Mouse (Mus musculus) kidney, adult 8-10 months (tissue): Measurements from ENCODE around the gene Irak4.

Experiments
- DNase-seq, 2 experiments: peaks; one replicate each; pipeline ENCODE4 v3.0.0; 2022

Irak4 gene

DNA sequence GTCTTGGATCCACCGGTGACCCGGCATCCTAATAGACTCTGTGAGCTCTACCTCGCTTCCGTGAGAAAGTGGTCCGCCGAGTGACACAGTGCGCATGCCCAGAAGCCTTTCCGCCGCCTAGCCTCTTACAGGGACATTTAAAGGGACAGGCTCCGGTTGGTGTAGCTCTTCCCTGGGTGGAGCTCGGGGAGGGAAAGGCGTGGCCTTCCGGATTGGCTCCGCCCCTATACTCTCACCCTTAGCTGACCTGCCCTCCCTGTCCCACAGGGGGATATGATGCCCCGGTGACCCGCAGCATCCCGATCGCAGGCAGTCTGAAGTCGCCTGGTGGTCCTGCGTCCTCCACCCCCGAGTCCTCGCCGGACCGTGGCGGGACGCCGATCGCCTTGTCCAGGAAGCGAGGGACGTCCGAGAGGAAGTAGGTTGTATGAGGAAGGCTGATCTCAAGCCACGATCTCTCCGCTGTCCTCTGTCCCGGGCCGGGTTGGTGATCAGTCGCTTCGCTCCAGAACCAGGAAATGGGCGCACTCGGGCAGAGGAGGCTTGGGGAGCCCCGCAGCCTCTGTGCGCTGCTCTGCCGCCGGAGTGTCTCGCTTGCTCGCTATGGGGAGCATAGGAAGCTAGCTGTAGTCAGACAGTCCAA is at the start of gene Irak4, which contains the start of gene Pus7l:
Gene Irak4 (plus strand): TSS at position 235 of the 643 bp plus-strand sequence.
Gene Pus7l (minus strand): TSS at position 139 of the 643 bp plus-strand sequence.
- DNase-seq = peak; percentile 96

DNA sequence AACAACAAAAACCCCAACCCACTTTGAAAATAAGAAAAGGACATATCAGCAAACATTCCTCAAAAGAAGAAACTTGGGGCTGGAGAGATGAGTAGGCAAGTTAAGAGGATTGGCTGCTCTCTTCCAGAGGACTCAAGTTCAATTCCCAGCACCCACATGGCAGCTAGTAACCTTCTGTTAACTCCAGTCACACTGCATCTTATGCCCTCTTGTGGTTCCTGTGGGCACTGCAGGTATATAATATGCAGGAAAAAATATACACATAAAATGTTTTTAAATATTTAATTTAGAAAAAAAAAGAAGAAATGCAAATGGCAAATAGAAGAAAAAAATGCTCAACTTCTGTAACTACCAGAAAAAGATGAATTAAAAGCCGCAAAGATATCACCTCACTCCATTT is 49.0 kb upstream of the Irak4 start:
- no peak for DNase-seq

DNA sequence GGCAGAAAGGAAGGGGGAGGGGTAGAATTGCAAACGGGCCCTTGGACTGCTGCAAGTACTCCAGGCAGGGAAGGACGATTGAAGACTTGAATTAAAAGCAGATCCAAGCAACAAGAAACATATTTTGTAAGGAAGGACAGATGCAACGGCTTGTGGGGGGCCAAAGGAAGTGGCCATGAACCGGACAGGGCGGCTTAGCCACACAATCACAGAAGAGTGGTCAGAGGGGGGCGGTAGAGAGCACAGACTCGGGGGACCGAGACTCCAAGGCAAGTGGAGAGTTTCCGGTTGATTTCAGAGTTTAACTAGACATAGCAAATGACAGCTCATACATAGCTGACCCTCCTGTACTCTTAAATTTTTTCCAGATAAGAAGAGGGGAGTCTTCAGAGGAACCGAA is 47.5 kb upstream of the Irak4 start:
- no peak for DNase-seq

DNA sequence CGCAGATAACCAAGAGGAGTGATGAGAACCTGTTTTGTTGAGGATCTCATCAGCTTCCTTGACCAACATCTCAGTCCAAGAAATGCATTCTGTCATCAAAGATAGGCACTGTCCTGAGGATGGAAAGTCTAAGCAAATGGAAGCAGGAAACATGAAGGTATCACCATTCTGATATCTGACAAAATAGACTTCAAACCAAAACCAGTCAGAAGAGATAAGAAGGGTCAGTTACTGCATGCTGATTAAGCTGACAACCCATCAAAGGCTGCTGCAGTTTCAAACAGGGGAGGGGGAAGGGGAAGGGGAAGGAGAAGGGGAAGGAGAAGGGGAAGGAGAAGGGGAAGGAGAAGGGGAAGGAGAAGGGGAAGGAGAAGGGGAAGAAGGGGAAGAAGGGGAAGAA is 44.2 kb upstream of the Irak4 start:
- DNase-seq = no peak

DNA sequence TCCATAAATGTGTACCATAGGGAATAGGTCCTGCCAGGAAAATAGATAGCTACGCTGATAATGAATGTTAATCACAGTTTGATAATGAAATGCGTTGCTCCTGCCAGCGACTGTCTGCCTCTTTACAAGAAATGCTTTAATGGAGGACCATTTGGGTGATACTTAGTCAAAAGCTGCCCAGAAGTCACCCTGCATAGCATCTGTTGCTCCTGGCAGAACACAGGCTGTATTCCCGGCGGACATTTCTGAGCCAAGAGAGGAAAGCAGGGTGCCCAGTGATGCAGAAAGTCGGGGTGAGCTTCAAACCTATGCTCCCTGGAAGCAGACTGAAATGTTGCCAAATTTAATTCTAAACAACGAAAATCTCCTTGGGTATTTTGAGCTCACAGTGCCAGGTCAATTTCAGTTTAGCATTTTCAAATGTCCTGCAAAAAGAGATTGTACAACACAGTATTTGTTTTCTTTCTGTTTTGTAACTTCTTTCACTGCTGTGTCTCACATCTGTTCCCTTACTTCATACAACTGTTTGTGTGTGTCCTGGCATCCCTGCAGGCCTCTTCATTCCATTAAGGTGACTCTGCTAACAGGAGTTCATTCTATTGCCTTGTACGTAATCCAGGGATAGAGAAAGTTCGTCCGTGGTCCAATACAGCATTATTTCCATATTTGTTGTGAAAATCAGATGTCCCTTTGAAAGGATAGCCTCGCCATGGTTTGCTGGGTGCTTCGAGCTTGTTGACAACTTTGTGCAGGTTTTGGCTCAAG is 39.8 kb upstream of the Irak4 start:
- no peak for DNase-seq

DNA sequence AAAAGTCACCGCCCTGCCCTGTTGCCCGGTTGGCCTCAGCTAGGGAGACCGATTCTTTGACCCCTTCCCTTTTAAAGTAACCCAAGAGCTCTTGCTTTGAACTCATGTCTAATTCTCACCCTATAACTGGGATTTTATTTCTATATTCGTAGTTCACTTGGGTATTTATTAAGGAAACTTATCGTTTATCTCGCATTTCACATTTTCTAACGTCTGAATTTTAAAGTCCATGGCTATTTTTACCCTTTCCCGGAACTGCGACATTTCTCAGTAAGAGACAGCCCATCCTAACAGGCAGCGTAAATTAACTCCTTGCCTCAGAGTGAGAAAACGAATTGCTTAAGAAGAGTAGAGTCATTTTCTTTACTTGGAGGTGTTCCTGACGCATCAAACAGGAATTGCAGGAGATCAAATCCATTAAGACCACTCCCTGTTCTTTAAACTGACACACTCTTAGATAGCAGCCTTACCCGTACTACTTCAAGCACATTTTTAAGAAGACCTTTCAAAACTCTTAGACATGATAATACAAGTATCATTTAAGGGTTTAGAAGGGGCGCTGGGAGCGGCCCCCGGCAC is 25.4 kb upstream of the Irak4 start:
- DNase-seq = no peak

DNA sequence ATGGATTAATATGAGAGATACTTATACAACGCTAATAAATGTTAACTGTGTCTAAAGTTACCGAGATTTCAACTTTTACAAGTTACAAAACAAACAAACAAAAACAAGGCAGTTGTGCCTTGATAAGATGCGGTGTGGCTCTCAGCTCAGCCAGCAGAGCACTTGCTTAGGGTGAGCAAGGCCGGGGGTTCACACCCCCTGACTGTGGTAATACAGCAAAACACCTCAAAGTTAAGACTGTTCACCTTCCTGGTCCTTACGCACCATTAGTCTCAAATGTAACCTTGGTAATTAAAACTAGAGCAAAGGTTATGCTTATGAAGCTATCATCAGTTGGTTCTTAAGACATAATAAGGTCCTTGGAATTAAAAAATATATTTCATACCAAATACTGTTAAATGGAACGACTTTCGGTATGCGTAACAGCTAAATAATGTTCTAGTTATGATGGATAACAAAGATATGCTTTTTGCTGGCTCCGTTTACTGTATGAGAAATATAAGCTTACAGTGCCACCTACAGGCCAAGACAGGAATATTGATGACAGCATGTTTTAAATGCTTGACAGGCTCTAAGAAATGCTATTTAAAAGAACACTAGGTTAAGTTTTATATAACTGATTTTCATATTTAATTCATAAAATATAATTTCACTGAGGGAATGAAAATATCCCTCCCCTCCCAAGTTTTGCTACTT is 23.1 kb upstream of the Irak4 start:
- peak in 1 of 2 experiments; percentile 19 for DNase-seq

DNA sequence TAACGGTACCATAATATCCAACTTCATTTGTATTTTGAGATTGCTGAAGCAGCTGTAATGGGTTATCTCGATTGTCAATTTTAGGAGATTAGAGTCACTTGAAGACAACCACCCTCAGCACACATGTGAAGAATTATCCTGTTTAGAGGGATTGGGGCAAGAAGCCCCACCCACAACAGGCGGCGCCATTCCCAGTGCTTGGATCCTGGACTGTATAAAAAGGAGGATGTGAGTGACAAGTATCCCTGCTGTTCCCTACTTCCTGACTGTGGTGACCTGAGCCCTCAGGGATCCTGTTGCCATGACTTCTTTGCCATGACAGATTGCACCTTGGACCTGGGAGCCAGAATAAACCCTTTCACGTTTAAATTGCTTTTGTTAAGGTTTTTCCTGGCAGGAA is 22.5 kb upstream of the Irak4 start:
- no peak for DNase-seq

DNA sequence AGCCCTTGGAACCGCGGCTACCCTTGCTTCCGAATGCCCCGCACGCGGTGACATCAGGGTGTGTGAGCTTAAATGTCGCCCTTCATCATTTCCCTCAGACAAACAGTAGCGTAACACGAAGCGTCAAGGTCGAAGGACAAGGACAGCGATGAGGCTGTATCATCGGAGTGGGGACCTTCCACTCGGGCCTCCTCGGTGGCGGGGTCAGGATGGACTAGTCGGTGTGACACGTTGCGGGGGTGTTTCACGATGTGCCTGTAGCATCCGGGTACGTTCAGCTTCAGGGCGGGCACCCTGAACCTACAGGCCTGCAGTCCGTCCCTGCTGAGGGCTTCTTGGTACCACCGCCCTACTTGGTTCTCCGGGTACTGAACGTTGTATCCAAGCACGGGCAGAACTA is 20.2 kb upstream of the Irak4 start:
- DNase-seq = no peak

DNA sequence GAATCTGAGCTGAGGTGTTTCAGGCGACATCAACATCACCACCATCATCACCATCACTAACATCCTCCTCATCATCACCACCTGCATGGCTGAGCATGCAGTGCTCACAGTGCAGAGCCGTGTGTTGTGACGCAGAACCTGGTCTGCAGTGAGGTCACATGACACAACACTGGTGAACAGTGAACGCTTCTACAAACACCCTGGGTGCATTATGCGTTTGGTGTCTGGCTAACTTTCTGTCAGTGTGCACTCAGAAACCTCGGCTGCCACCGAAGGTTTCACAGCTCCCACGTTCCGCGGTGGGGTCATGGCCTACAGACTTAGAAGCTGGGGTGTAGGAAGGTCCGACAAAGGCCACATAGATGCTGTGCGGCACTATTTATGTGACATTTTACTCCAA is 18.5 kb upstream of the Irak4 start:
- no peak for DNase-seq

DNA sequence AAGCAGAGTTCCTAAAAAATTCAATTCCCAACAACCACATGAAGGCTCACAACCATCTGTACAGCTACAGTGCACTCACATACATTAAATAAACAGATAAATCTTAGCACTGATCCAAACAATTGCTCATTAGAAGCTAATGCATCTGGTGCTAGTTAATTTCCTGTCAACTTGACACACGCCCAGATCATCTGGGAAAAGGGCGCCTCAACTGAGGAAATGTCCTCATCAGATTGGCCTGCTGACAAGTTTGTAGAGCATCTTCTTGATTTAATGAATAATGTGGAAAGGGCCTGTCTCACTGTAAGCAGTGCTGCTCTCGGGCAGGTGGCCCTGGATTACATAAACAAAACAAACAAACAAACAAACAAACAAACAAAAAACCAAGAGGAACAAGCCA is 12.9 kb upstream of the Irak4 start:
- no peak for DNase-seq

DNA sequence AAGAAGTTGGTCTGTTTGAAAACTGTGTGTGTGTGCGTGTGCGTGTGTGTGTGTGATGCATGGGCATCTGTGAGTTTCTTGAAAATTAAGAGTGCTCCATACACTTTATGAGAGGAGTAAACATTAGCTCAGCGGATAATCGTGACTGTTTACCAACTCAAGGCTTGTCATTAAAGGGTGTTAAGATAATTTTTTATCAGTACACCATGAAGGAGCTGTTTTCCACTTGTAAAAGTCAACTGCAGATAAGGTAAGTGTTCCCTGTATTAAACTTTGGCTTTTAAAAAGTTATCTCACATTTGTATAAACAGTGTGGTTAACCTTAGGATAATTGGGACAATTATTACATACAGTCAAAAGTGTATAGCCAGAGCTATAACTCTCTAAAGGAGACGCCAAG is 11.1 kb upstream of the Irak4 start:
- no peak for DNase-seq

DNA sequence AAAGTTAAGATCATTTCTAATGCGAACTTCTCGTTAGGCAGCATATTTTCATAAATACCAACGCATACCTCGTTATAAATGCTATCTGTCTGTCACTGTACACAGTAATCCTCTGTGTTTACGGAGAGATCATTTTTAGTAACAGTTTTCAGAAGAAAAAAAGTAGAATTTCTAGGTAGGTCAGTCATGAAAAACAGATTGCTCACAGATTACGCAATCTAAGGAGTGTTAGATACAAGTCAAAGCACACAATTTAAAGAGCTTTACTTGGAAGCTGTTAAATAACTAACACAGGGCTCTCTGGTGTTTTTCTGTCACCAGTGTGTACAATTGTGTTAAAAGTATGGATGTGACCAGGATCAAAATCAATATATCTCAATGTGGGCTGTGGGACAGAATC is 10.5 kb upstream of the Irak4 start:
- no peak for DNase-seq

DNA sequence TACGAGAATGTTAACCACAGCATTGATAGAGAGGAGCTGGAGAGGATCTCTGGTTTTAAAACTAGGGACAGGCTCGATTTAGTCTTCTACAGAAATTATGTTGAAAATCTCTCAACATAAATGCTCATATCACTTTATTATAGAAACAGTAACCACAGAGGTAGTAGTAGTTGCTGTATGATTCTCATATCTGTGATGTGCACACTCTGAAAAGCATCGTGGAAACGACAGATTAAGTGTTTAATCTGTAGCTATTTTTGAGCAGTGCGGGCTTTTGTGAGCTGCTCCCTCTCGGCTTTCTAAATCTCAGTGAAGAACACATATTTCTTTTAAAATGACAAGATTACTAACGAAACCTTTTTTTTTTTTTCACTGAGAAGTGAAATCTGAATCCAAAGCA is 7.9 kb upstream of the Irak4 start:
- DNase-seq = no peak

DNA sequence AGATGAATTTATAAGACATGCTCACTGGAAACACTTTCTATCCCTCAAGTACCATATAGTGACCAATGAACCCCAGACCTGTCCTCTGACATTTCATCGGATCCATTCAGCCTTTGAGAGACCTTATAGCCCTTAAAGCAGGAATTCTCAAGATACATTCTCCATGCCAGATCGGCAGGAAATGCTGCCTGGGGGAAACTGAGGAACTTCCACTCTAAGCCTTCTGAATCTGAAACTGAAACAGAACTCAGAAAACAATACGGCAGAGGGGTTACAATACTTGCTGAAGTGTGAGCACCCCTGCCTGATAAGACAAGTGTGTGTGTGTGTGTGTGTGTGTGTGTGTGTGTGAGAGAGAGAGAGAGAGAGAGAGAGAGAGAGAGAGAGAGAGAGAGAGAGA is 4.1 kb upstream of the Irak4 start:
- DNase-seq = no peak

DNA sequence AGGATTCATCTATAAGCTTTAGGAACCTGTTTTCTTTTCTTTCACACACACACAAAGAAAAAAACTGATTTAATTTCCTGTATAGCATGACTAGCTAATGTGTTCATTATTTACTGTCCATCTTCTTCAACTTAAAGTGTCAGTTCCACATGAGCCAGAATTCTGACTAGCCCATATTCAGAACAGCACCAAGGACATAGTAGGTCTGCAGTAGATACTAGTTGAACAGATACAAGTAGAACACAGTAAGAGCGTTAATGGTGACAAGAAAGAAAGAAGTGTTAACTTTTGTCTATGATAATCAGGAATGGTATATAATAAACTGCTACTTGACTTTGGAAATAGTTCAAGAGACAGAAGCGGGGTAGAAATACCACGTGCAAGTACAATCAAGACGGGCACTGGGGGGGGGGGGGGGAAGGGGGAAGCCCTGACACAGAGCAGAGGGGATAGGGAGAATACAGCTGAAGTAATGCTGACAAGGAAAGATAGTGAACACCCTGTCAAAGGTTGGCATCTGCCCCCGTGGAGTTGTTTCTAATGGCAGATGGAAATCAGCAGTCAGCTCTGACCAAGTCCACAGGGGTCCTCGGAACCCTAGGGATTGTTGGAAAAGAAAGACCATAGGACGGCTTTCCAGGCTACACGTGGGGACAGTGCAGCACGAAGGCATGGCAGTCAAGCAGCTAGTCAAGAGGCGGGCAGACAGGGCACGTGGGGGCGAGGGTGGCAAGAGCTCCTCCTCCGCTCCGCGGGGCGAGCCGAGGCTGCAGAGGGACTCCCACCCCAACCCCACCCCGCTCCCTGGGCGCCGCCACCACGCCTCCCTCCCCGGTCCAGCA is 655 bp upstream of the Irak4 start:
- DNase-seq = no peak

DNA sequence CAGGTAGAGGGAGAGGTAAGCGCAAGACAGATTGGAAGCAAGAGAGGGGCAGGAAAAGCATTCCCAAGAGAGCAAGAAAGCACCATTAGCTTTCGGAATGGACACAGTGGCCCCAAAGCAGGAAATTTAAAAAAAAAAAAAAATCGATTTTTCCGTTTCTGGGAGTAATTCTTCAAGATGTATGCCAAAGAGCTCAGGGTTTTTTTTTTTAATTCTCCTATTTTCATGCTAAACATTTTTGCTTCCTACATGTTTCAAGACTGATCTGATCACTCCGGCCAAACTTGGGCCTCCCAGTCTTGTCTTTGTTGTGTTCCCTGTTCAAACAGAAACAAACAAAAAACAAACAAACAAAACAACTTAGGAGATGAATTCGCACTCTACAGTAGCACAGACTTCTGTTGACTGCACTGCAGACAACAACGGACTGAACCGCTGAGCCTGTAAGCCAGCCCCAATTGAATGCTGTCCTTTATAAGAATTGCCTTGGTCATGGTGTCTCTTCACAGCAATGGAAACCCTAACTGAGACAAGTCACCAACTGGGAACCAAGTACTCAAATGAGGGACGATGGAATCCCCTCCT is 701 bp downstream of the Irak4 start:
- no peak for DNase-seq

DNA sequence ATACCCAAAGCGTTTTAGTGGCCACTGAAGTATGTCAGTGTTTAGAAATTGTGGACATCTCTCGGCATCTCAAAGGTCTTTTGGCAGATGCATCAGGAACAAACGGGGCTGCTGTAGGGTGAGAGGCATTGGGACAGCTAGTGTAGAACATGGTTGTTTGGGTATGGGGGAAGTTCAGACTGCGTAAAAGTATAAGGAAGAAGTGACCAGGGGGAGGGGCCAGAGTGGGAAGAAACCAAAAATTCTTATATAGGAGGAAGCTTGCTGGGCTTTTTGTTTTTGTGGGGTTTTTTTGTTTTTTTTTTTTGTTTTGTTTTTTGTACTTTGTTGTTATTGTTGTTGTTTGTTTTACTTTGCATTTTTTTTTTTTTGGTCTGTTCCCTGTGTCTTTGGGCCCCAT is 1.4 kb downstream of the Irak4 start:
- DNase-seq = no peak

DNA sequence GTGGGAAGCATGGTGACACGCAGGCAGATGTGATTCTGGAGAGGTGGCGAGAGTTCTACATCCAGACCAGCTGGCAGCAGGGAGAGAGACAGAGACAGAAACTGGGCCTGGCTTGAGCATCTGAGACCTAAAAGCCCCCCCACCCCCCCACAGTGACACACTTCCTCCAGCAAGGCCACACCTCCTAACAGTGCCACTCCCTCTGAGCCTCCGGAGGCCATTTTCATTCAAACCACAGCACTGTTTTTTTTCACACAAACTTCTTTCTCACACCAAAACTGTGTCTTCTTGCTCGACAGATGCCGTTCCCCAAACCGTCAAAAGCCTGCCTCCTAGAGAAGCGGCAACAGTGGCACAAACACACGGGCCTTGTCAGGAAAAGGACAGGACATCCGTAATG is 10.1 kb downstream of the Irak4 start:
- no peak for DNase-seq

DNA sequence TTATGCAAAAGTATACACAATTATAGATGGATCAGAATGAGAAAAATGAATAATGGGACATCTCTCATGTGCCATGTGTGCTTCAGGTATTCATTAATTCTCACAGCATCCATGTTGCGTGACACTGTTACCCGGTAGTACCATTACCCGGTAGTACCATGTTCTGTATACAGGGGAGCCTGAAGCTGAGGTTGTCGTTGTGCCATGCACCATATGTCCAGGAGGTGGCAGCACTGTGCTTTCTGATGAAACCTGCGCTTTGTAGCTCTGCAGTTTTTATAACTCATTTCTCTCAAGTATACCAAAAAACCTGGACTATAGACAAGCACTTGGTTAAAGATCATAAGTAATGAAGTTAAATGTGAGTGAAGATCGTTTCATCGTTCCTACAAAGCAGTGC is 14.0 kb downstream of the Irak4 start:
- DNase-seq = peak; percentile 67 to 92

DNA sequence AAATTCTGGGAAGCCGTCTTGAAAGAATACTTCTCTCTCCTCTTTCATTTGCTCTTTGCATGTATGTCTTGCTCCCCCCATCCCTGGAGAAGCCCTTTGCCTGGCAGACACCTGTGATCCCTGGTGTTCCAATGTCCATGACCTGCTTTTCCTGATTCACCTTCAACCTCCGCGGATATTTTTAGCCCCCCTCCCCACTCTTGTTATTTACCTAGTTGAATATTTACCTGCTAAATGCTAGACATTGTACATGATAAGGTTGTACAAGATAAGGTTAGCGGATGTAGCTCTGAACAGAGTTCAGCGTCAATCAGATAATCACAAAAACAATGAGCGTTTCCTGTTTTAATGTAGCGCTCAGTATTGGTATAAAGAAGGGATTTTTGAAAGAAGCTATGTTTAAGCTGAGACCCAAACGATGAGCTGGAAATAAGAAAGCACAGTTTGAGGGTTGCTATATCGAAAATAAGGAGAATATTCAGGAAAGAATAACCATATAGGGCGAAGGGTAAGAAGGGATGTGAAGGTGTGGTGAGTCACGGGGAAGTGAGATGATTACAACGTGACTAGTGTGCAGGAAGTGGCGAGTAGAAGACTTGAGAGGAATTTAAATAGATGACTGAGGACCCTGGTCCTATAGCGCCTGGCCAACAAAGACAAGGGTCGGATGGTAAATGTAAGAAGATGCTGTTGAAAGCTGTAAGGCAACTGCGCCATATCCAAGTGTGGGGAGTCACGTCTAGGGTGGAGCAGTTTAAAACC is 15.6 kb downstream of the Irak4 start:
- no peak for DNase-seq

DNA sequence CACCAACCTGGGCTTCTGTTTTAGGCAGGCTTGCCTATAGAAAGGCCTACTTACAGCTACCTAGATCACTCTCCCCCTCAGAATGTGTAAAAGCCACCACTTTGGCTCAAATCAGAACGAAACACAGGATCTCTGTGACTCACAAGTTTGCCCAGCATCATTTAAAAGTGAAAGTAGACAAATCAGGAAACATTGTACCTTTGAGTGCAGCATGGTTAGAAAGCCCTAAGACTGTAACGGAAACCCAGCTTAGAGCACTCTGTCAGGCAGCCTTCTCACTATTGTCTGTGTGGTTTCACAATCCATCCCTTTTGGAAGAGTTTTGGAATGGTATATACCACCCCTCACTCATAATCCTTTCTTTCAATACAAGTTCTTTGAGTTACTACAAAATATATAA is 21.5 kb downstream of the Irak4 start:
- no peak for DNase-seq
